Mouse (Mus musculus) spleen, adult 2 months (tissue): ENCODE measurements around the gene Bptf. TPM values are rescaled to one million over a fixed set of nuclear protein-coding genes. Genes with fewer than 3 reads are reported as not detected.
A peak's percentile ranks its signal among the peaks of the same experiment; 100 is the strongest.

ENCODE experiments used
- DNase-seq, 2 experiments: peaks; one replicate each; pipeline versions ENCODE4 v3.0.0 to v3.0.0-alpha.2; 2012 to 2021; ENCODE audit warnings: low spot score in 2 of 2, low read depth in 1 of 2
- H3K27ac ChIP-seq: fragments of 200-500 bp; 2 replicates; pipeline ENCODE4 v1.5.1; 2012; ENCODE audit warnings: low read length, inconsistent platforms; ENCODE audit not compliant: insufficient read depth
- H3K27me3 ChIP-seq: fragments of 200-500 bp; 2 replicates; pipeline ENCODE4 v1.6.1; 2012; ENCODE audit warnings: mild to moderate bottlenecking, moderate library complexity, low read length, inconsistent platforms; ENCODE audit not compliant: control insufficient read depth, insufficient read depth
- H3K36me3 ChIP-seq: fragments of 200-500 bp; 2 replicates; pipeline ENCODE4 v1.6.1; 2012; ENCODE audit warnings: mild to moderate bottlenecking, low read length, inconsistent platforms; ENCODE audit not compliant: control insufficient read depth, insufficient read depth
- H3K4me1 ChIP-seq: fragments of 200-500 bp; 2 replicates; pipeline ENCODE4 v1.6.1; 2011; ENCODE audit warnings: inconsistent platforms; ENCODE audit not compliant: control insufficient read depth, insufficient read depth, insufficient read length
- H3K4me3 ChIP-seq: fragments of 200-500 bp; 2 replicates; pipeline ENCODE4 v1.5.1; 2011; ENCODE audit warnings: mild to moderate bottlenecking, inconsistent platforms; ENCODE audit not compliant: insufficient read depth, insufficient read length; ENCODE audit errors: extremely low read depth
- CTCF ChIP-seq: fragments of 200-500 bp; IDR thresholded peaks from 2 replicates; pipeline ENCODE4 v1.5.1; 2011; ENCODE audit warnings: mild to moderate bottlenecking, inconsistent platforms; ENCODE audit not compliant: insufficient read depth, insufficient read length, insufficient replicate concordance; ENCODE audit errors: extremely low read depth
- POLR2A ChIP-seq: fragments of 200-500 bp; IDR thresholded peaks from 2 replicates; pipeline ENCODE4 v1.6.1; 2011; ENCODE audit warnings: low read depth, low read length, inconsistent platforms
- WGBS: fragments of 180-500 bp; shearing (Covaris S2); methylation state at CpG from one replicate; pipeline ENCODE4 v1.1.7; 2018; 5-methylcytosine and 5-hydroxymethylcytosine counted together
- polyA plus RNA-seq: library from polyadenylated mRNA; depleted of rRNA; stranded (reverse); fragments of >200 nt; gene quantifications from 2 replicates; pipeline ENCODE4 v1.2.3, GENCODE M21; 2012

The Bptf gene
- polyA plus RNA-seq, 1 experiment: 27.3 TPM

GRCm38 (mm10) chr11:107014597-107015309 lies 117.2 kb downstream of the Bptf start:
- H3K36me3 ChIP-seq: no peaks in the 10 kb centered on the region
- H3K27ac ChIP-seq: no peak overlapping the region
- TF ChIP-seq CTCF: no peak
- TF ChIP-seq POLR2A: no peak
- peak in 1 of 2 experiments; percentile 18 for DNase-seq
- peak overlapping the region; percentile 9; the same call in 1 of the 2 replicates for H3K4me3 ChIP-seq
- whole genome bisulfite sequencing: 26% methylated on average over 14 of the region's 14 CpGs
- no peaks in the 10 kb centered on the region for H3K27me3 ChIP-seq
- H3K4me1 ChIP-seq: peaks cover 6% of the 10 kb centered on the region

GRCm38 (mm10) chr11:107014020-107014585 lies 117.8 kb downstream of the Bptf start:
- DNase-seq: no peak
- 84% methylated on average over 11 of the region's 11 CpGs for WGBS
- no peaks in the 10 kb centered on the region for H3K27me3 ChIP-seq
- peaks cover 6% of the 10 kb centered on the region for H3K4me1 ChIP-seq
- H3K36me3 ChIP-seq: no peaks in the 10 kb centered on the region
- TF ChIP-seq POLR2A (no peak), CTCF (no peak)
- H3K27ac ChIP-seq: no peak overlapping the region
- no peak overlapping the region for H3K4me3 ChIP-seq

GRCm38 (mm10) chr11:107012324-107013017 lies 119.5 kb downstream of the Bptf start:
- Histone ChIP-seq H3K4me1 (peaks cover 6% of the 10 kb centered on the region), H3K27ac (peak overlapping the region; percentile 100), H3K4me3 (peak overlapping the region; percentile 84), H3K27me3 (no peaks in the 10 kb centered on the region), H3K36me3 (no peaks in the 10 kb centered on the region)
- under 1% methylated on average over 37 of the region's 37 CpGs for WGBS
- DNase-seq: peak; percentile 92 to 96
- TF ChIP-seq CTCF: no peak
- peak; percentile 97 for TF ChIP-seq POLR2A

GRCm38 (mm10) chr11:107011669-107012323 lies 120.1 kb downstream of the Bptf start:
- DNase-seq: no peak
- 30% methylated on average over 18 of the region's 18 CpGs for WGBS
- Histone ChIP-seq H3K27me3 (no peaks in the 10 kb centered on the region), H3K4me1 (peaks cover 6% of the 10 kb centered on the region), H3K4me3 (peak overlapping the region; percentile 84), H3K27ac (peak overlapping the region; percentile 100), H3K36me3 (no peaks in the 10 kb centered on the region)
- no peak for TF ChIP-seq CTCF
- TF ChIP-seq POLR2A: no peak

- Histone ChIP-seq H3K27ac (no peak overlapping the region), H3K4me1 (peaks cover 6% of the 10 kb centered on the region)
- no peak for DNase-seq
These were observed 120.8 kb downstream of the Bptf start for GRCm38 (mm10) chr11:107011171-107011570.

GRCm38 (mm10) chr11:107010447-107010846 lies 121.5 kb downstream of the Bptf start:
- H3K27me3 ChIP-seq: no peaks in the 10 kb centered on the region
- H3K36me3 ChIP-seq: no peaks in the 10 kb centered on the region
- no peak overlapping the region for H3K27ac ChIP-seq
- 96% methylated on average over 3 of the region's 3 CpGs for WGBS
- H3K4me3 ChIP-seq: no peak overlapping the region
- TF ChIP-seq POLR2A: no peak
- no peak for TF ChIP-seq CTCF
- H3K4me1 ChIP-seq: peaks cover 6% of the 10 kb centered on the region
- no peak for DNase-seq

More at GRCm38 (mm10) chr11:107011171-107011570, 120.8 kb downstream of the Bptf start:
- 85% methylated on average over 7 of the region's 7 CpGs for WGBS
- Histone ChIP-seq H3K4me3 (no peak overlapping the region), H3K27me3 (no peaks in the 10 kb centered on the region), H3K36me3 (no peaks in the 10 kb centered on the region)
- no peak for TF ChIP-seq CTCF

- Histone ChIP-seq H3K27me3 (no peaks in the 10 kb centered on the region), H3K36me3 (no peaks in the 10 kb centered on the region), H3K4me3 (no peak overlapping the region), H3K4me1 (no peaks in the 10 kb centered on the region), H3K27ac (no peak overlapping the region)
- DNase-seq: no peak
- 97% methylated on average over 1 of the region's 1 CpGs for WGBS
- TF ChIP-seq POLR2A: no peak
These were observed 126.4 kb downstream of the Bptf start for GRCm38 (mm10) chr11:107005538-107005937.
